In the genomic region with DNA sequence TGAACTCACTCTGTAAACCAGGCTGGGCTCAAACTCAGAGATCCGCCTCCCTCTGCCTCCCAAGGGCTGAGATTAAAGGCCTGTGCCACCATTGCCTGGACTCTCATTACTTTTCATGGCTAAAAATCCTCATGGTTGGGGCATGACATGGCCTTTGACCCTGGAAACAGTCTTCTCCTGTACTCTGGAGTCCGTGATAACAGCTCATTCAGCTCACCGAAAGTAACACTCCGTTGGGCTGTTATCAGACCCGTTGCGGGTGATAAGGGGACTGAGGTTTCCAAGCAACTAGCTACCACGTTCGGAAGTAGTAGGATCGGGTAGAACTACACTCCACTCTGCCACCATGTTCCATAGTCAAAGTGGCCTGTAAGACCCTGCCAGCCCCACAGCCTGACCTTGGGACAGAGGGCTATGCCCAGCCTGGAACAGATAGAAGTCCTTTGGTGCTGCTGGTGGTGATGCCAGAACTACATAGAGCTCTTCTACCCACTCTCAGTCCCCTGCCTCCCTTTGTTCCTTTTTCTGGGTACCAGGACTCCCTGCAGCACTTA, we compare ENCODE assay signal across 9 mouse cellular contexts. TPM values are rescaled to one million over a fixed set of nuclear protein-coding genes. Genes with fewer than 3 reads are reported as not detected.
DNase-seq lines count a peak whose midpoint lies in the region; ATAC-seq and TF ChIP-seq lines count a peak whose summit lies in the region.
"Had no signal": no experiment of that assay in that cellular context is flagged by ENCODE, and none has a peak within 500 bp of the region (broad histone marks: within the 10 kb centered on the region; RNA-seq: fewer than 3 reads in every experiment).

No protein-coding gene starts in this region.

- TF ChIP-seq EP300 in MEL (IDR thresholded peaks at IDR 0.05; ENCODE audit: low read depth in 1 of 2, low read length in 2 of 2) = peak; percentile 95 to 97

- H3K27ac ChIP-seq in hindbrain, embryonic 10.5 days = 0 out of 2 replicates have a peak overlapping the region, but pooled peaks have one; percentile 51
- no peak overlapping the region for H3K27ac ChIP-seq in hindbrain, embryonic 11.5 days (ENCODE audit: low read depth, low read length)
- H3K27ac ChIP-seq in MEL (ENCODE audit: control insufficient read depth, low read depth, low read length) = peak overlapping the region; percentile 95
- peak overlapping the region; percentile 94 to 99 for H3K27ac ChIP-seq in heart, embryonic 14.5 days (replicated peaks in 1 of 2; ENCODE audit: control insufficient read depth in 1 of 2, insufficient read depth in 1 of 2, low read depth in 2 of 2, low read length in 2 of 2)
- H3K27ac ChIP-seq in liver, embryonic 15.5 days (replicated peaks) = peak overlapping the region; percentile 77
- H3K27ac ChIP-seq in thymus, adult 2 months (ENCODE audit: control insufficient read depth, insufficient read depth, low read length) = no peak overlapping the region; the same call in 1 of the 2 replicates
- no peak overlapping the region for H3K27ac ChIP-seq in forebrain, embryonic 12.5 days

- no peak for DNase-seq in hindbrain, embryonic 10.5 days (ENCODE audit: low spot score)
- DNase-seq in hindbrain, embryonic 11.5 days (ENCODE audit: low spot score) = no peak
- peak; percentile 82 for DNase-seq in MEL (ENCODE audit: low read depth, low spot score)
- DNase-seq in thymus, adult 2 months = no peak
- DNase-seq in layer of hippocampus, postnatal 14 days (ENCODE audit: low spot score in 2 of 2) = no peak
- DNase-seq: forebrain, postnatal 0 days had no signal

- H3K4me3 ChIP-seq in hindbrain, embryonic 10.5 days = no peak overlapping the region
- H3K4me3 ChIP-seq in hindbrain, embryonic 11.5 days (ENCODE audit: low read depth, low read length) = no peak overlapping the region
- no peak overlapping the region for H3K4me3 ChIP-seq in MEL (ENCODE audit: control insufficient read depth in 1 of 2, insufficient read depth in 1 of 2, low read depth in 2 of 2, low read length in 2 of 2)
- peak overlapping the region; percentile 13 to 14; a peak in 2 of 4 replicates for H3K4me3 ChIP-seq in heart, embryonic 14.5 days (ENCODE audit: control insufficient read depth in 1 of 2, insufficient read depth in 1 of 2, low read depth in 1 of 2, low read length in 2 of 2)
- no peak overlapping the region for H3K4me3 ChIP-seq in liver, embryonic 15.5 days (replicated peaks)
- H3K4me3 ChIP-seq in thymus, adult 2 months (ENCODE audit: control insufficient read depth, insufficient read depth, low read length) = no peak overlapping the region
- H3K4me3 ChIP-seq in forebrain, embryonic 12.5 days (replicated peaks) = no peak overlapping the region

- 83% methylated on average over 9 of the region's 9 CpGs for WGBS in hindbrain, embryonic 10.5 days
- 90% methylated on average over 9 of the region's 9 CpGs for whole genome bisulfite sequencing in hindbrain, embryonic 11.5 days
- 8% methylated on average over 9 of the region's 9 CpGs for WGBS in heart, embryonic 14.5 days
- WGBS in liver, embryonic 15.5 days (ENCODE audit: insufficient replicate concordance) = 4% methylated on average over 9 of the region's 9 CpGs
- WGBS in thymus, adult 2 months = 83% methylated on average over 9 of the region's 9 CpGs
- WGBS in forebrain, embryonic 12.5 days = 89% methylated on average over 9 of the region's 9 CpGs

- no peaks in the 10 kb centered on the region for H3K27me3 ChIP-seq in hindbrain, embryonic 10.5 days (ENCODE audit: insufficient read depth, poor library complexity, severe bottlenecking)
- H3K27me3 ChIP-seq in hindbrain, embryonic 11.5 days (ENCODE audit: control insufficient read depth, insufficient read depth, low read length) = no peaks in the 10 kb centered on the region
- no peaks in the 10 kb centered on the region for H3K27me3 ChIP-seq in MEL (ENCODE audit: control insufficient read depth in 1 of 2, insufficient read depth in 2 of 2, low read length in 2 of 2)
- H3K27me3 ChIP-seq in heart, embryonic 14.5 days (ENCODE audit: control insufficient read depth, insufficient read depth, low read length) = no peaks in the 10 kb centered on the region
- H3K27me3 ChIP-seq in liver, embryonic 15.5 days = no peaks in the 10 kb centered on the region
- no peaks in the 10 kb centered on the region for H3K27me3 ChIP-seq in thymus, adult 2 months (ENCODE audit: control insufficient read depth, insufficient read depth, low read length)
- H3K27me3 ChIP-seq in forebrain, embryonic 12.5 days = no peaks in the 10 kb centered on the region

- peaks cover 26% of the 10 kb centered on the region for H3K79me2 ChIP-seq in MEL (ENCODE audit: control insufficient read depth, insufficient read depth, low read length, poor library complexity)

- ATAC-seq in hindbrain, embryonic 11.5 days (ENCODE audit: low FRiP score) = no peak
- ATAC-seq in heart, embryonic 14.5 days (ENCODE audit: insufficient number of reproducible peaks, insufficient read depth, low FRiP score, low read depth) = no peak
- ATAC-seq in liver, embryonic 15.5 days (ENCODE audit: insufficient read depth) = peak; percentile 51
- no peak for ATAC-seq in forebrain, embryonic 12.5 days (ENCODE audit: low FRiP score)
- ATAC-seq: forebrain, postnatal 0 days had no signal

- no peaks in the 10 kb centered on the region for H3K9me3 ChIP-seq in hindbrain, embryonic 10.5 days
- H3K9me3 ChIP-seq in hindbrain, embryonic 11.5 days (ENCODE audit: control insufficient read depth, low read length) = no peaks in the 10 kb centered on the region
- H3K9me3 ChIP-seq in MEL (replicated peaks; ENCODE audit: insufficient read depth, low read length) = no peaks in the 10 kb centered on the region
- no peaks in the 10 kb centered on the region for H3K9me3 ChIP-seq in heart, embryonic 14.5 days (ENCODE audit: control insufficient read depth, low read length)
- H3K9me3 ChIP-seq in liver, embryonic 15.5 days (replicated peaks) = no peaks in the 10 kb centered on the region
- no peaks in the 10 kb centered on the region for H3K9me3 ChIP-seq in forebrain, embryonic 12.5 days

- TF ChIP-seq CTCF in MEL (IDR thresholded peaks at IDR 0.05 in 2 of 3, conservative IDR thresholded peaks at IDR 0.05 in 1 of 3; ENCODE audit: control insufficient read depth in 1 of 3, insufficient read depth in 1 of 3, low read depth in 2 of 3, low read length in 3 of 3, poor library complexity in 1 of 3, severe bottlenecking in 1 of 3) = no peak
- no peak for TF ChIP-seq CTCF in thymus, adult 2 months (IDR thresholded peaks at IDR 0.05; ENCODE audit: borderline replicate concordance, control insufficient read depth, extremely low read depth, insufficient read depth, low read length, poor library complexity)

- no peak overlapping the region for H3K9ac ChIP-seq in hindbrain, embryonic 11.5 days (ENCODE audit: low read depth, low read length)
- peak overlapping the region; percentile 36 for H3K9ac ChIP-seq in MEL (ENCODE audit: control insufficient read depth, low read depth, low read length, poor library complexity, severe bottlenecking)
- peak overlapping the region; percentile 67 for H3K9ac ChIP-seq in heart, embryonic 14.5 days (ENCODE audit: low read length)
- H3K9ac ChIP-seq in liver, embryonic 15.5 days = no peak overlapping the region
- no peak overlapping the region for H3K9ac ChIP-seq in forebrain, embryonic 12.5 days
- H3K9ac ChIP-seq: forebrain, postnatal 0 days had no signal

- H3K36me3 ChIP-seq in hindbrain, embryonic 10.5 days = peaks cover 66% of the 10 kb centered on the region
- 0 out of 2 replicates have a peak, but pooled peaks cover 3% of the 10 kb centered on the region for H3K36me3 ChIP-seq in hindbrain, embryonic 11.5 days (ENCODE audit: control insufficient read depth, insufficient read depth, low read length)
- peaks cover 0 to 56% of the 10 kb centered on the region in 2 experiments; a peak in 2 of 4 replicates for H3K36me3 ChIP-seq in MEL (ENCODE audit: control insufficient read depth in 1 of 2, insufficient read depth in 2 of 2, low read length in 2 of 2)
- H3K36me3 ChIP-seq in heart, embryonic 14.5 days (ENCODE audit: control insufficient read depth, insufficient read depth, low read length) = peaks cover 67% of the 10 kb centered on the region
- peaks cover 12% of the 10 kb centered on the region for H3K36me3 ChIP-seq in liver, embryonic 15.5 days (replicated peaks)
- peaks cover 4% of the 10 kb centered on the region for H3K36me3 ChIP-seq in thymus, adult 2 months (ENCODE audit: control insufficient read depth, insufficient read depth, low read length)
- peaks cover 19% of the 10 kb centered on the region for H3K36me3 ChIP-seq in forebrain, embryonic 12.5 days (replicated peaks)

- no peak for TF ChIP-seq RAD21 in MEL (IDR thresholded peaks at IDR 0.05; ENCODE audit: low read depth, low read length)

- peak in 1 of 2 experiments; percentile 48; a peak in 1 of 4 replicates for TF ChIP-seq POLR2A in MEL (IDR thresholded peaks at IDR 0.05; ENCODE audit: control insufficient read depth in 1 of 2, insufficient read depth in 1 of 2, low read depth in 1 of 2, low read length in 2 of 2, poor library complexity in 1 of 2)
- no peak for TF ChIP-seq POLR2A in thymus, adult 2 months (IDR thresholded peaks at IDR 0.05; ENCODE audit: control insufficient read depth, extremely low read depth, insufficient read depth, low read length, poor library complexity)

- no peak overlapping the region for H3K4me2 ChIP-seq in hindbrain, embryonic 11.5 days (replicated peaks; ENCODE audit: low read depth, low read length)
- H3K4me2 ChIP-seq in heart, embryonic 14.5 days (ENCODE audit: low read length) = peak overlapping the region; percentile 92
- peak overlapping the region; percentile 94 for H3K4me2 ChIP-seq in liver, embryonic 15.5 days
- H3K4me2 ChIP-seq in forebrain, embryonic 12.5 days = no peak overlapping the region

- peaks cover 61% of the 10 kb centered on the region for H3K4me1 ChIP-seq in hindbrain, embryonic 10.5 days (replicated peaks)
- peaks cover 6% of the 10 kb centered on the region for H3K4me1 ChIP-seq in hindbrain, embryonic 11.5 days (replicated peaks; ENCODE audit: control insufficient read depth, insufficient read depth, low read length)
- peaks cover 38 to 63% of the 10 kb centered on the region in 2 experiments for H3K4me1 ChIP-seq in MEL (ENCODE audit: control insufficient read depth in 1 of 2, insufficient read depth in 2 of 2, low read length in 2 of 2)
- peaks cover 55 to 73% of the 10 kb centered on the region in 2 experiments for H3K4me1 ChIP-seq in heart, embryonic 14.5 days (ENCODE audit: control insufficient read depth in 2 of 2, insufficient read depth in 2 of 2, low read length in 2 of 2)
- H3K4me1 ChIP-seq in liver, embryonic 15.5 days (replicated peaks) = peaks cover 90% of the 10 kb centered on the region
- H3K4me1 ChIP-seq in thymus, adult 2 months (replicated peaks; ENCODE audit: control insufficient read depth, insufficient read depth, low read length) = peaks cover 37% of the 10 kb centered on the region
- H3K4me1 ChIP-seq in forebrain, embryonic 12.5 days = peaks cover 35% of the 10 kb centered on the region

RNA-seq across cellular contexts. Expression of a gene that starts 5.2 kb away (rescaled TPM):
- polyA plus RNA-seq in hindbrain, embryonic 10.5 days (2016; fragmentation: Nextera tagmentation; extraction: Ambion mirVana) = 238 and 265 TPM in 2 replicates
- polyA plus RNA-seq in hindbrain, embryonic 11.5 days (2014; fragmentation: Nextera tagmentation; extraction: Ambion mirVana) = 263 and 264 TPM in 2 replicates
- 86.8 and 105 TPM in 2 replicates for total RNA-seq in MEL (2012; rRNA removed)
- 100 to 1,000 TPM in 1 of 2 experiments, not detected in 1; 133 TPM for polyA plus RNA-seq in MEL (2012; ENCODE audit: insufficient read depth in 1 of 2, insufficient read length in 2 of 2, low read depth in 1 of 2, low replicate concordance in 2 of 2, missing spikeins in 1 of 2)
- 885 and 947 TPM in 2 replicates for polyA plus RNA-seq in heart, embryonic 14.5 days (2014; fragmentation: Nextera tagmentation; extraction: Ambion mirVana)
- 132 and 141 TPM in 2 replicates for polyA plus RNA-seq in liver, embryonic 15.5 days (2015; fragmentation: Nextera tagmentation; extraction: Ambion mirVana)
- 249 and 255 TPM in 2 replicates for polyA plus RNA-seq in thymus, adult 2 months (2012; rRNA removed)
- total RNA-seq in layer of hippocampus, postnatal 14 days (2021) = 100 to 1,000 TPM; 495 to 503 TPM
- polyA plus RNA-seq in forebrain, embryonic 12.5 days (2016; fragmentation: Nextera tagmentation; extraction: Ambion mirVana) = 199 and 205 TPM in 2 replicates

RNA-seq across cellular contexts. Expression of a gene that starts 11.3 kb away (rescaled TPM):
- polyA plus RNA-seq in hindbrain, embryonic 10.5 days (2016; fragmentation: Nextera tagmentation; extraction: Ambion mirVana) = 130 and 134 TPM in 2 replicates
- polyA plus RNA-seq in hindbrain, embryonic 11.5 days (2014; fragmentation: Nextera tagmentation; extraction: Ambion mirVana) = 59.0 and 63.8 TPM in 2 replicates
- total RNA-seq in MEL (2012; rRNA removed) = 63.9 and 76.9 TPM in 2 replicates
- polyA plus RNA-seq in MEL (2012; ENCODE audit: insufficient read depth in 1 of 2, insufficient read length in 2 of 2, low read depth in 1 of 2, low replicate concordance in 2 of 2, missing spikeins in 1 of 2) = 10 to 100 TPM in 1 of 2 experiments, not detected in 1; 75.6 TPM
- 31.3 and 41.1 TPM in 2 replicates for polyA plus RNA-seq in heart, embryonic 14.5 days (2014; fragmentation: Nextera tagmentation; extraction: Ambion mirVana)
- polyA plus RNA-seq in liver, embryonic 15.5 days (2015; fragmentation: Nextera tagmentation; extraction: Ambion mirVana) = 38.5 and 44.2 TPM in 2 replicates
- 155 and 157 TPM in 2 replicates for polyA plus RNA-seq in thymus, adult 2 months (2012; rRNA removed)
- total RNA-seq in layer of hippocampus, postnatal 14 days (2021) = 10 to 100 TPM; 51.8 to 56.9 TPM
- 106 and 108 TPM in 2 replicates for polyA plus RNA-seq in forebrain, embryonic 12.5 days (2016; fragmentation: Nextera tagmentation; extraction: Ambion mirVana)

RNA-seq across cellular contexts. Expression of a gene that starts 36.7 kb away (rescaled TPM):
- 0.55 and 0.71 TPM in 2 replicates for polyA plus RNA-seq in hindbrain, embryonic 10.5 days (2016; fragmentation: Nextera tagmentation; extraction: Ambion mirVana)
- polyA plus RNA-seq in hindbrain, embryonic 11.5 days (2014; fragmentation: Nextera tagmentation; extraction: Ambion mirVana) = 0.27 and 0.88 TPM in 2 replicates
- 1.5 and 1.7 TPM in 2 replicates for total RNA-seq in MEL (2012; rRNA removed)
- polyA plus RNA-seq in MEL (2012; ENCODE audit: insufficient read depth in 1 of 2, insufficient read length in 2 of 2, low read depth in 1 of 2, low replicate concordance in 2 of 2, missing spikeins in 1 of 2) = 1 to 10 TPM in 1 of 2 experiments, not detected in 1; 1.9 TPM
- polyA plus RNA-seq in heart, embryonic 14.5 days (2014; fragmentation: Nextera tagmentation; extraction: Ambion mirVana) = 3.9 and 4.4 TPM in 2 replicates
- polyA plus RNA-seq in liver, embryonic 15.5 days (2015; fragmentation: Nextera tagmentation; extraction: Ambion mirVana) = 0.43 and 0.91 TPM in 2 replicates
- polyA plus RNA-seq in thymus, adult 2 months (2012; rRNA removed) = 2.9 and 4.5 TPM in 2 replicates
- under 1 TPM; 0.24 to 0.44 TPM for total RNA-seq in layer of hippocampus, postnatal 14 days (2021)
- polyA plus RNA-seq in forebrain, embryonic 12.5 days (2016; fragmentation: Nextera tagmentation; extraction: Ambion mirVana) = 1.1 and 1.3 TPM in 2 replicates

RNA-seq across cellular contexts. Expression of a gene that starts 48.4 kb away (rescaled TPM):
- 0.98 and 2.3 TPM in 2 replicates for polyA plus RNA-seq in hindbrain, embryonic 10.5 days (2016; fragmentation: Nextera tagmentation; extraction: Ambion mirVana)
- polyA plus RNA-seq in hindbrain, embryonic 11.5 days (2014; fragmentation: Nextera tagmentation; extraction: Ambion mirVana) = 1.7 and 2.5 TPM in 2 replicates
- 0.85 and 0.96 TPM in 2 replicates for total RNA-seq in MEL (2012; rRNA removed)
- under 1 TPM in 1 of 2 experiments, not detected in 1; 0.63 TPM for polyA plus RNA-seq in MEL (2012; ENCODE audit: insufficient read depth in 1 of 2, insufficient read length in 2 of 2, low read depth in 1 of 2, low replicate concordance in 2 of 2, missing spikeins in 1 of 2)
- 28.1 and 31.1 TPM in 2 replicates for polyA plus RNA-seq in heart, embryonic 14.5 days (2014; fragmentation: Nextera tagmentation; extraction: Ambion mirVana)
- 0.31 and 0.91 TPM in 2 replicates for polyA plus RNA-seq in liver, embryonic 15.5 days (2015; fragmentation: Nextera tagmentation; extraction: Ambion mirVana)
- polyA plus RNA-seq in thymus, adult 2 months (2012; rRNA removed) = 2.3 and 4.6 TPM in 2 replicates
- 1 to 10 TPM; 1.0 to 1.6 TPM for total RNA-seq in layer of hippocampus, postnatal 14 days (2021)
- 0.87 and 0.94 TPM in 2 replicates for polyA plus RNA-seq in forebrain, embryonic 12.5 days (2016; fragmentation: Nextera tagmentation; extraction: Ambion mirVana)

RNA-seq across cellular contexts. Expression of a gene that starts 52.9 kb away (rescaled TPM):
- 5.2 and 6.1 TPM in 2 replicates for polyA plus RNA-seq in hindbrain, embryonic 10.5 days (2016; fragmentation: Nextera tagmentation; extraction: Ambion mirVana)
- polyA plus RNA-seq in hindbrain, embryonic 11.5 days (2014; fragmentation: Nextera tagmentation; extraction: Ambion mirVana) = 5.8 and 8.3 TPM in 2 replicates
- total RNA-seq in MEL (2012; rRNA removed) = 159 and 205 TPM in 2 replicates
- polyA plus RNA-seq in MEL (2012; ENCODE audit: insufficient read depth in 1 of 2, insufficient read length in 2 of 2, low read depth in 1 of 2, low replicate concordance in 2 of 2, missing spikeins in 1 of 2) = 100 to 1,000 TPM in 1 of 2 experiments, 10 to 100 TPM in 1; 53.5 to 212 TPM
- polyA plus RNA-seq in heart, embryonic 14.5 days (2014; fragmentation: Nextera tagmentation; extraction: Ambion mirVana) = 2.3 and 2.7 TPM in 2 replicates
- 80.3 and 82.2 TPM in 2 replicates for polyA plus RNA-seq in liver, embryonic 15.5 days (2015; fragmentation: Nextera tagmentation; extraction: Ambion mirVana)
- polyA plus RNA-seq in thymus, adult 2 months (2012; rRNA removed) = 78.8 and 92.3 TPM in 2 replicates
- under 1 TPM in 1 of 2 experiments, not detected in 1; 0.19 TPM for total RNA-seq in layer of hippocampus, postnatal 14 days (2021)
- polyA plus RNA-seq in forebrain, embryonic 12.5 days (2016; fragmentation: Nextera tagmentation; extraction: Ambion mirVana) = 1.3 and 1.5 TPM in 2 replicates

Comparison
In these comparisons a context has a peak if more than half of its experiments do, and no peak if none do; other contexts are left out.
1. H3K27ac ChIP-seq: peak in hindbrain, embryonic 10.5 days (single experiment), MEL (single experiment), heart, embryonic 14.5 days (2 of 2) and liver, embryonic 15.5 days (single experiment); none in hindbrain, embryonic 11.5 days (single experiment), thymus, adult 2 months (single experiment) and forebrain, embryonic 12.5 days (single experiment).
2. H3K4me3 ChIP-seq: peak in heart, embryonic 14.5 days (2 of 2); none in hindbrain, embryonic 10.5 days (single experiment), hindbrain, embryonic 11.5 days (single experiment), MEL (0 of 2), liver, embryonic 15.5 days (single experiment), thymus, adult 2 months (single experiment) and forebrain, embryonic 12.5 days (single experiment).
3. H3K4me2 ChIP-seq: peak in heart, embryonic 14.5 days (single experiment) and liver, embryonic 15.5 days (single experiment); none in hindbrain, embryonic 11.5 days (single experiment) and forebrain, embryonic 12.5 days (single experiment).
4. H3K9ac ChIP-seq: peak in MEL (single experiment) and heart, embryonic 14.5 days (single experiment); none in hindbrain, embryonic 11.5 days (single experiment), liver, embryonic 15.5 days (single experiment) and forebrain, embryonic 12.5 days (single experiment).